Mouse (Mus musculus) small intestine, adult 2 months (tissue): ENCODE data around the gene Epp13.

ENCODE experiments used
- CTCF ChIP-seq: fragments of 200-500 bp; IDR thresholded peaks from 2 replicates; pipeline ENCODE4 v1.5.1; 2012; ENCODE audit warnings: low read depth, mild to moderate bottlenecking, control low read depth, inconsistent platforms, low read length, moderate library complexity, mixed read lengths; ENCODE audit not compliant: insufficient replicate concordance, insufficient read length; ENCODE audit errors: extremely low read depth
- POLR2A ChIP-seq: fragments of 200-500 bp; IDR thresholded peaks from 2 replicates; pipeline ENCODE4 v1.6.1; 2012; ENCODE audit warnings: low read depth, mild to moderate bottlenecking, control low read depth, inconsistent platforms, low read length, moderate library complexity

GRCm38 (mm10) chr7:6277906-6278305 is 25.4 kb downstream of the Epp13 start:
- TF ChIP-seq CTCF: no peak
- no peak for TF ChIP-seq POLR2A
